Mouse (Mus musculus): ENCODE data around the gene Lin9. TPM values are rescaled to one million over a fixed set of nuclear protein-coding genes. Genes with fewer than 3 reads are reported as not detected.
"Not testable (repeated sequence)": the region's sequence is repeated elsewhere in the genome, so short reads cannot be mapped to it uniquely, and the experiment has no call there.

Lin9 gene
- polyA plus RNA-seq, 1 experiment = 17.6 TPM

GRCm38 (mm10) chr1:180623911-180624310 is 17.0 kb upstream of the Lin9 start:
- no peaks in the 10 kb centered on the region for H3K4me1 ChIP-seq (ENCODE audit: control insufficient read depth, insufficient read depth, low read length)
- TF ChIP-seq CTCF (IDR thresholded peaks at IDR 0.05; ENCODE audit: borderline replicate concordance, insufficient read depth, low read length) (no peak), POLR2A (IDR thresholded peaks at IDR 0.05; ENCODE audit: low read depth, low read length) (no peak)
- no peak overlapping the region for H3K4me3 ChIP-seq (ENCODE audit: insufficient read depth, low read length)
- H3K27ac ChIP-seq (ENCODE audit: insufficient read depth, low read length) = no peak overlapping the region

GRCm38 (mm10) chr1:180626141-180626540 is 14.8 kb upstream of the Lin9 start:
- no peak for TF ChIP-seq CTCF (IDR thresholded peaks at IDR 0.05; ENCODE audit: borderline replicate concordance, insufficient read depth, low read length)
- no peak for TF ChIP-seq POLR2A (IDR thresholded peaks at IDR 0.05; ENCODE audit: low read depth, low read length)
- Histone ChIP-seq H3K4me3 (ENCODE audit: insufficient read depth, low read length) (no peak overlapping the region), H3K27ac (ENCODE audit: insufficient read depth, low read length) (no peak overlapping the region), H3K4me1 (ENCODE audit: control insufficient read depth, insufficient read depth, low read length) (no peaks in the 10 kb centered on the region)

- H3K27ac ChIP-seq (ENCODE audit: insufficient read depth, low read length); H3K4me1 ChIP-seq (ENCODE audit: control insufficient read depth, insufficient read depth, low read length); H3K4me3 ChIP-seq (ENCODE audit: insufficient read depth, low read length): not testable (repeated sequence)
Observed at GRCm38 (mm10) chr1:180637796-180638195, 3.2 kb upstream of the Lin9 start.

GRCm38 (mm10) chr1:180639416-180640401 is 1.2 kb upstream of the Lin9 start:
- Histone ChIP-seq H3K4me1 (ENCODE audit: control insufficient read depth, insufficient read depth, low read length) (peaks cover 4% of the 10 kb centered on the region; the same call in 1 of the 2 replicates), H3K27ac (ENCODE audit: insufficient read depth, low read length) (peak overlapping the region; percentile 50), H3K4me3 (ENCODE audit: insufficient read depth, low read length) (peak overlapping the region; percentile 94)
- TF ChIP-seq CTCF (IDR thresholded peaks at IDR 0.05; ENCODE audit: borderline replicate concordance, insufficient read depth, low read length) (no peak), POLR2A (IDR thresholded peaks at IDR 0.05; ENCODE audit: low read depth, low read length) (no peak)

- H3K27ac ChIP-seq (ENCODE audit: insufficient read depth, low read length) = peak overlapping the region; percentile 50
- TF ChIP-seq CTCF (IDR thresholded peaks at IDR 0.05; ENCODE audit: borderline replicate concordance, insufficient read depth, low read length) (no peak), POLR2A (IDR thresholded peaks at IDR 0.05; ENCODE audit: low read depth, low read length) (peak; percentile 31; the same call in 1 of the 2 replicates)
- peak overlapping the region; percentile 94 for H3K4me3 ChIP-seq (ENCODE audit: insufficient read depth, low read length)
- peaks cover 4% of the 10 kb centered on the region; the same call in 1 of the 2 replicates for H3K4me1 ChIP-seq (ENCODE audit: control insufficient read depth, insufficient read depth, low read length)
Observed at GRCm38 (mm10) chr1:180640605-180641125, 285 bp upstream of the Lin9 start.

- 0 out of 2 replicates have a peak overlapping the region, but pooled peaks have one; percentile 36 for H3K27ac ChIP-seq (ENCODE audit: insufficient read depth, low read length)
- TF ChIP-seq POLR2A (IDR thresholded peaks at IDR 0.05; ENCODE audit: low read depth, low read length) (no peak), CTCF (IDR thresholded peaks at IDR 0.05; ENCODE audit: borderline replicate concordance, insufficient read depth, low read length) (no peak)
- peak overlapping the region; percentile 94 for H3K4me3 ChIP-seq (ENCODE audit: insufficient read depth, low read length)
- H3K4me1 ChIP-seq (ENCODE audit: control insufficient read depth, insufficient read depth, low read length) = peaks cover 4% of the 10 kb centered on the region; the same call in 1 of the 2 replicates
Observed at GRCm38 (mm10) chr1:180641518-180642227, 723 bp downstream of the Lin9 start.

- TF ChIP-seq POLR2A (IDR thresholded peaks at IDR 0.05; ENCODE audit: low read depth, low read length) (no peak), CTCF (IDR thresholded peaks at IDR 0.05; ENCODE audit: borderline replicate concordance, insufficient read depth, low read length) (no peak)
- Histone ChIP-seq H3K4me1 (ENCODE audit: control insufficient read depth, insufficient read depth, low read length) (peaks cover 4% of the 10 kb centered on the region; the same call in 1 of the 2 replicates), H3K27ac (ENCODE audit: insufficient read depth, low read length) (no peak overlapping the region), H3K4me3 (ENCODE audit: insufficient read depth, low read length) (peak overlapping the region; percentile 94)
Observed at GRCm38 (mm10) chr1:180642228-180642564, 1.2 kb downstream of the Lin9 start.

GRCm38 (mm10) chr1:180691284-180691683 is 50.3 kb downstream of the Lin9 start:
- no peaks in the 10 kb centered on the region for H3K4me1 ChIP-seq (ENCODE audit: control insufficient read depth, insufficient read depth, low read length)
- no peak for TF ChIP-seq POLR2A (IDR thresholded peaks at IDR 0.05; ENCODE audit: low read depth, low read length)
- TF ChIP-seq CTCF (IDR thresholded peaks at IDR 0.05; ENCODE audit: borderline replicate concordance, insufficient read depth, low read length) = no peak
- no peak overlapping the region for H3K27ac ChIP-seq (ENCODE audit: insufficient read depth, low read length)
- H3K4me3 ChIP-seq (ENCODE audit: insufficient read depth, low read length) = no peak overlapping the region

GRCm38 (mm10) chr1:180696626-180697352 is 55.8 kb downstream of the Lin9 start, which contains the start of gene Mixl1:
Mixl1 (minus strand) TSS chr1:180697034.
- H3K27ac ChIP-seq (ENCODE audit: insufficient read depth, low read length) = no peak within 1 kb of the TSS
- TF ChIP-seq POLR2A (IDR thresholded peaks at IDR 0.05; ENCODE audit: low read depth, low read length) (no peak), CTCF (IDR thresholded peaks at IDR 0.05; ENCODE audit: borderline replicate concordance, insufficient read depth, low read length) (no peak)
- H3K4me3 ChIP-seq (ENCODE audit: insufficient read depth, low read length) = peak within 1 kb of the TSS; percentile 16; the same call in 1 of the 2 replicates
- no peaks in the 10 kb centered on the region for H3K4me1 ChIP-seq (ENCODE audit: control insufficient read depth, insufficient read depth, low read length)

All from embryonic fibroblast, embryonic 13.5 days (primary cell).